Mouse (Mus musculus): ENCODE results near the gene Abt1. TPM values are rescaled to one million over a fixed set of nuclear protein-coding genes. Genes with fewer than 3 reads are reported as not detected.
A peak's percentile ranks its signal among the peaks of the same experiment; 100 is the strongest.

Abt1 gene
- polyA plus RNA-seq, 1 experiment, result 4.7 TPM

- H3K27ac ChIP-seq (ENCODE audit: insufficient read depth, low read length), result peak overlapping the region; percentile 51
- H3K4me3 ChIP-seq (ENCODE audit: insufficient read depth, low read length), result peak overlapping the region; percentile 60
- TF ChIP-seq CTCF (IDR thresholded peaks at IDR 0.05; ENCODE audit: borderline replicate concordance, insufficient read depth, low read length), result no peak
- TF ChIP-seq POLR2A (IDR thresholded peaks at IDR 0.05; ENCODE audit: low read depth, low read length), result no peak
- no peaks in the 10 kb centered on the region; the same call in 1 of the 2 replicates for H3K4me1 ChIP-seq (ENCODE audit: control insufficient read depth, insufficient read depth, low read length)
These were observed 54.3 kb downstream of the Abt1 start for GRCm38 (mm10) chr13:23369421-23369765.

DNA sequence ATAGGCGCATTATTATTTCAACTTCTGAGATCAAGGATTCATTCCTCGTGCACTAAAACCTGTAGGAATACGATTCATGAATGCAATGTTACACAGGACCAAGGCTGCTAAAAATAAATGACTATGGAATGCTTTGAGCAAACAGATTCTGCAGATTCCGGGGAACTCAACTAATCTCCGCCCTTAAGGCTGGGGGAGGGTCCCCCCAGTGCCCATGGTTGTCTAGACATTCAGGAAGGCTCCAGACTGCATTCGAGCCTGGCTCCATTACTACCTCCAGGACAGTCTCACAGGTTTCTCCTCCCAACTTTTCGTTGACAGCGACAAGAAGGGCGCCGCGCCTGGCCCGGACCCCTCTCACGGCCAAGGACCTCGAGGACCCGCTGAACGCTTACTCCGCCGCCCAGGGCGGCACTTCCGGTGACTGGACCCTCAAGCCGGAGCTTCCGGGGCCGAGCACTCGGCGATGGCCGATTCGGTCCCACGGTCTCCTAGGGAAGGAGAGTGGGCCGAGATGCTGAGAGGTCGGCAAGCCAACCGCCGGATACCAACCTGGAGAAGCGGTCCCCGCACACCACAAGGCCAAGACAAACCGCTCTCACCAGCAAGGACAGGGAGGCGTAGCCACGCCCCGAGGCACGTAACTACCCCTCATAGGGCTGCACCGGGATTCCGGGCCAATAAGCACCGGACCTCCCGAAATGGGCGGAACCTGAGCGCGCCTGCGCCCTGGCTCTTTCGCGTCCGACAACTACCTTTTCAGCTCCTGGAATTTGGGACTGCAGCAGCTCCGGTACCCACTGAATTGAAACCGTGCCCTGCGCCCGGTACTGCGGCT, 54.9 kb downstream of the Abt1 start, which contains the start of gene Zfp322a:
Zfp322a (minus strand) TSS at position 626 of the 838 bp plus-strand sequence.
- Histone ChIP-seq H3K27ac (ENCODE audit: insufficient read depth, low read length) (peak within 1 kb of the TSS; percentile 92), H3K4me3 (ENCODE audit: insufficient read depth, low read length) (peak within 1 kb of the TSS; percentile 70), H3K4me1 (ENCODE audit: control insufficient read depth, insufficient read depth, low read length) (no peaks in the 10 kb centered on the region; the same call in 1 of the 2 replicates)
- TF ChIP-seq POLR2A (IDR thresholded peaks at IDR 0.05; ENCODE audit: low read depth, low read length), result peak; percentile 93
- TF ChIP-seq CTCF (IDR thresholded peaks at IDR 0.05; ENCODE audit: borderline replicate concordance, insufficient read depth, low read length), result no peak

Other genes starting within 250 kb of the Abt1 start
- gene Vmn1r220, start 235.9 kb downstream of the Abt1 start, polyA plus RNA-seq (2011; ENCODE audit: insufficient read length, low read depth, missing spikeins), result not detected in 2 replicates
- not detected in 2 replicates for gene Vmn1r221, start 209.7 kb downstream of the Abt1 start, polyA plus RNA-seq (2011; ENCODE audit: insufficient read length, low read depth, missing spikeins)
- not detected in 2 replicates for gene Vmn1r222, start 187.9 kb downstream of the Abt1 start, polyA plus RNA-seq (2011; ENCODE audit: insufficient read length, low read depth, missing spikeins)
- not detected in 2 replicates for gene Vmn1r223, start 176.7 kb downstream of the Abt1 start, polyA plus RNA-seq (2011; ENCODE audit: insufficient read length, low read depth, missing spikeins)
- 24.1 and 25.7 TPM in 2 replicates for gene Zfp322a, start 54.7 kb downstream of the Abt1 start, polyA plus RNA-seq (2011; ENCODE audit: insufficient read length, low read depth, missing spikeins)
- not detected in 2 replicates for gene Btn1a1, start 42.0 kb upstream of the Abt1 start, polyA plus RNA-seq (2011; ENCODE audit: insufficient read length, low read depth, missing spikeins)
- gene Btn2a2, start 65.0 kb upstream of the Abt1 start, polyA plus RNA-seq (2011; ENCODE audit: insufficient read length, low read depth, missing spikeins), result not detected in 2 replicates
- gene Hist1h4h, start 107.2 kb upstream of the Abt1 start, polyA plus RNA-seq (2011; ENCODE audit: insufficient read length, low read depth, missing spikeins), result 8.1 and 10.5 TPM in 2 replicates
- 12.7 and 20.4 TPM in 2 replicates for gene Hist1h2af, start 110.0 kb upstream of the Abt1 start, polyA plus RNA-seq (2011; ENCODE audit: insufficient read length, low read depth, missing spikeins)
- 5.7 TPM in 1 of 2 replicates, not detected in the other for gene Hist1h3g, start 111.6 kb upstream of the Abt1 start, polyA plus RNA-seq (2011; ENCODE audit: insufficient read length, low read depth, missing spikeins)
- 1.8 and 4.0 TPM in 2 replicates for gene Hist1h2bh, start 119.5 kb upstream of the Abt1 start, polyA plus RNA-seq (2011; ENCODE audit: insufficient read length, low read depth, missing spikeins)
- gene Hist1h3f, start 120.2 kb upstream of the Abt1 start, polyA plus RNA-seq (2011; ENCODE audit: insufficient read length, low read depth, missing spikeins), result 0.61 and 0.70 TPM in 2 replicates
- gene Hist1h4f, start 127.8 kb upstream of the Abt1 start, polyA plus RNA-seq (2011; ENCODE audit: insufficient read length, low read depth, missing spikeins), result 9.6 and 18.1 TPM in 2 replicates
- gene Hist1h1d, start 129.4 kb upstream of the Abt1 start, polyA plus RNA-seq (2011; ENCODE audit: insufficient read length, low read depth, missing spikeins), result 0.83 and 2.7 TPM in 2 replicates
- gene Hist1h3e, start 138.5 kb upstream of the Abt1 start, polyA plus RNA-seq (2011; ENCODE audit: insufficient read length, low read depth, missing spikeins), result 2.4 and 3.4 TPM in 2 replicates
- gene Hist1h2ae, start 147.4 kb upstream of the Abt1 start, polyA plus RNA-seq (2011; ENCODE audit: insufficient read length, low read depth, missing spikeins), result 3.4 and 6.0 TPM in 2 replicates
- gene Hist1h2bg, start 147.5 kb upstream of the Abt1 start, polyA plus RNA-seq (2011; ENCODE audit: insufficient read length, low read depth, missing spikeins), result 12.6 and 22.6 TPM in 2 replicates
- gene Hist1h2bf, start 150.3 kb upstream of the Abt1 start, polyA plus RNA-seq (2011; ENCODE audit: insufficient read length, low read depth, missing spikeins), result 5.7 and 6.4 TPM in 2 replicates
- gene Hist1h2ad, start 150.5 kb upstream of the Abt1 start, polyA plus RNA-seq (2011; ENCODE audit: insufficient read length, low read depth, missing spikeins), result 2.9 and 3.0 TPM in 2 replicates
- gene Hist1h3d, start 151.9 kb upstream of the Abt1 start, polyA plus RNA-seq (2011; ENCODE audit: insufficient read length, low read depth, missing spikeins), result 2.4 and 5.1 TPM in 2 replicates
- 3.7 and 6.8 TPM in 2 replicates for gene Hist1h4d, start 157.7 kb upstream of the Abt1 start, polyA plus RNA-seq (2011; ENCODE audit: insufficient read length, low read depth, missing spikeins)
- 2.2 and 4.1 TPM in 2 replicates for gene Hist1h2be, start 197.3 kb upstream of the Abt1 start, polyA plus RNA-seq (2011; ENCODE audit: insufficient read length, low read depth, missing spikeins)
- gene Hist1h1e, start 198.7 kb upstream of the Abt1 start, polyA plus RNA-seq (2011; ENCODE audit: insufficient read length, low read depth, missing spikeins), result 3.8 and 8.8 TPM in 2 replicates

All from embryonic fibroblast, embryonic 13.5 days (primary cell).